Mouse (Mus musculus): ENCODE results near the gene Actg2. TPM values are rescaled to one million over a fixed set of nuclear protein-coding genes. Genes with fewer than 3 reads are reported as not detected.

Actg2 gene
- total RNA-seq, 1 experiment from 2014 or later, result not detected

DNA sequence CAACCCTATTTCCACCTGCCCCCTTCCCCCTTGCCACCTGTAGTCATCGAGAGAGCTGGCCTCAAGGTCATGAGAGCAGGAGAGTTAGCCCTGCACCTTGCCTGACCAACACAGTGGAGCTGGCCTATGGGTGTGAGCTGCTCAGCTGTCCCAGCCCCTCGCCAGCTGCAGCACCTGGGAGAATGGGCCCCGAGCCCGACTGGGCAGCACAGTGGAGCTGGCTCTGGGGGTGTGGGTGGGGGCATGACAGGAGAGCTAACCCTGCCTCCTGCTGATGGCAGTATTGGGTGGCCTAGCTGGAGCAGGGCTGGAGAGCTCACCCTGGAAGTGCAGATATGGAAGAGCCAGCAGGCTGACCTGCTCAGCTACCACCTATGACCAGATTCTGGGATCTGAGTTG lies 48.8 kb downstream of the Actg2 start:
- ATAC-seq (replicated peaks; ENCODE audit: insufficient number of reproducible peaks, low FRiP score, low TSS enrichment, poor library complexity, severe bottlenecking), result no peak

DNA sequence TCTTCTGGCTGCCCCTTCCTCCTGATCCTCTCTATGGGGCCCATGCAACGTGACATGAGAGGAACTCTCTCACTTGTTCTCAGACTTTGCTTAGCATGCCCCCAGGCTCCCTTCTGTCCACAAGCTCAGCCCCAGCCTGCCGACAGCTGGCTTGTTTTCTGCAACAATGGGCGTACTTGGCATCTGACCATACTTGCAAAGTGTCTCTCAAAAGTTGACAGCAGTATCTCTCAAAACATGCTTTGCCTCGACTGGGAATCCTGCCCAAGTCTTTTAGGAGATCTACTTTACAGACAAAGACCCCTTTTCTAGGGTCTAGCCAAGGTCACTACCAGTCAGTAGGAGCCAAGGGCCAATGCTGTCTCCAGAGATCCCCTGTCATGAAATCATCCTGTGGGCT lies 50.2 kb downstream of the Actg2 start:
- ATAC-seq (replicated peaks; ENCODE audit: insufficient number of reproducible peaks, low FRiP score, low TSS enrichment, poor library complexity, severe bottlenecking), result no peak

DNA sequence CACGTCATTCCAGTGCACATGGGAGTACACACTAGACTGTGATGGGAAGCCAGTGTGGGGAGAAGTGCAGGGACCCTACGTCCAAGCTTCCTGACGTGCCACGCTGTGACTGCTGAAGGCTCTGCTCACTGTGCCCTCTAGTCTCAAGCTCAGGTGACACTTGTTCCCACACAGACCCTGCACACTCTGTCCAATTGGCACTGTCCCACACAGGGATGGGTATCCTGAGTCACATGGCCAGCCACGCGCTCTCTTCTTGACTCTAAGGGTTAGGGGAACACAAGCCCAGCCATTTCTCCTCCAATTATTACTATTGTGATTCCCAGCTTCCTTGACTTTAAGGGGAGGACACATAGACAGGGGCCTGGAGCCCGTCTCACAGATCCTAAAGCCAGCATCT lies 52.3 kb downstream of the Actg2 start:
- no peak for ATAC-seq (replicated peaks; ENCODE audit: insufficient number of reproducible peaks, low FRiP score, low TSS enrichment, poor library complexity, severe bottlenecking)

DNA sequence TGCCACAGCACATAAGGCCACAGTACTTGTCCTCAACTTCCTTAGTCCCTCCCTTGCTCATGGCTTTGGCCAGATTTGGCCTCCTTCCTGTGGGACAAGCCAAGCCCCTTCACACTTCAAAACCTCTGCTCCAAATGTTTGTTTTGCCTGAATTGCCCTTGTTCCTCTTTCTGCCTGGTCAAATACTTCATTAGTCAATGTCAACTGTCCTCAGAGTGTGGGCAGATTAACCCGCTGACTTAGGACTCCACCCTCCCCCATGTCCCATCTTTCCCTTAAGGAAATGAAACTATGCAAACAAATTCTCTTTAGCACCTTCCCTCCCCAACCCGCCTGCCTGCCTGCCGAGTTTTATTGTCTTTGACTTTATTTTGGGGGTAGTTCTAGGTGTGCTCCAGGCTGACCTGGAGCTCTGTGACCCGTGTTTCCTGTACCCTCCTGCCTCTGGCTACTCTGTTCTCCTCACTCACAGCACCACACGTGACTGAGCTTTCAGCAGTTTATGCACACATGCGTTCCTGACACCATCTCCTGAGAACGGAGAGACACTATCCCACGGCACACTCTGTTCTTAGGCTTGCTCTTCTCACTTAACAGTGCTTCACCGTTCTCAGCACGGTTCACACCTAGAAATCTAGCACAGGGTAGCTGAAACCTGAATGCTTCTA lies 53.5 kb downstream of the Actg2 start:
- ATAC-seq (replicated peaks; ENCODE audit: insufficient number of reproducible peaks, low FRiP score, low TSS enrichment, poor library complexity, severe bottlenecking), result peak; percentile 86

DNA sequence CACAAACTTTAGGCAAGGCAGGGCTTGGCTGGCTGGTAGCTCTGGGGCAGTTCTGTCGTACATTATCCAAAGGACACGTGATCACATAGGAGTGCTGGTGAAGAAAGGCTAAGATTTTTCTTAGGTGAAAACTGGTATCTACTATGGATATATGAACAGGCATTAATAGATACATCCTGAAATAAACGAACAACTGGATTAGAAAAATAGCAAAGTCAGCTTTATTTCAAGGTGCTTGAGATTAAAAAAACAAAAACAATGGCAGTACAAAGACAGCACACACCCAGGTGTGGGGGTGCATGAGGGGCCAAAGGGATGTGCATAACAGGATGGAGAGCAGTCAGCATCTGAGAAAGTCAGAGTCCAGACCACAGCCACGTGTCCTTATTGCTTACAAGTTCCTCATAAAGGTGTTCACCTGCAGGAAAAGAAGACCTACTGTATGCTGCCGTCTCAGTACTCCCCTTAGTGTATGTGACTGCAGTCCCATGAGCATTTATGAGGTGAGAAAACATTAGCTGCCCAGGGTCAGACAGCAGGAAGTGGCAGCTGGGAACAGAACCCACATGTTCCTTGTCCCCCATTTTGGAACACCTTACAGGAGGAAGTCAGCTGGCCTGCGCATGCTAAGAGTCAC lies 55.9 kb downstream of the Actg2 start:
- ATAC-seq (replicated peaks; ENCODE audit: insufficient number of reproducible peaks, low FRiP score, low TSS enrichment, poor library complexity, severe bottlenecking), result no peak

DNA sequence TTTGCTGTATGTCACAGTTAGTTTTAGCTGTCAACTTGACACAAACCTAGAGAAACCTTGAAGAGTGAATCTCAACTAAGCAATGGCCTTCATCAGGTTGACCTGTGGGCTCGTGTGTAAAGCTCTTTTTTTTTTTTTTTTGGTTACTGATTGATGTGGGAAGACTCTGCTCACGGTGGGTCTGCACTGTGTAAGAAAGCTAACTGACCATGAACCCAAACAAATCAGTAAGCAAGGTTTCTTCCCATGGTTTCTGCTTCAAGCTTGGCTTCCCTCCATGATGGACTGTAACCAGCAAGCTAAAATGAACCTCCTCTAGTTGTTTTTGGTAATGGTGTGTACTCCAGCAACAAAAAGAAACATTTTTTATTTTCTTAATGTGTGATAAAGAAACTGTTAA lies 56.9 kb downstream of the Actg2 start:
- ATAC-seq (replicated peaks; ENCODE audit: insufficient number of reproducible peaks, low FRiP score, low TSS enrichment, poor library complexity, severe bottlenecking), result no peak

DNA sequence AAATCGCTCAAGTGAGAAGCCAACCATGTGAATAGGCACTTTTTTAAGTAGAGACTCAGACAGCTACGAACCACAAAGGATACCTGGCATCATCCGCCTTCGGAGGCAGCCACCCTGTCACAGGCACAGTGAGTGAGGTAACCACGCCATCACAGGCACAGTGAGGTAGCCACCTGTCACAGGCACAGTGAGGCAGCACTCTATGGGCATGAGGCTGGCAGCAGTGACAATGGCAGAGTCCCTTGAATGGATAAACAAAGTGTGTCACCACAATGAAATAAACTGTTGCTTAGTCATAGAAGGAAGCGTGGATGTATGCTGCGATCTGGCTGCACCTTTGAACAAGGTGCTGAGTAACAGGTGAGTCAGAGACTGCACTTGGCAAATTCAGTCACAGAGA lies 57.4 kb downstream of the Actg2 start:
- ATAC-seq (replicated peaks; ENCODE audit: insufficient number of reproducible peaks, low FRiP score, low TSS enrichment, poor library complexity, severe bottlenecking), result no peak

DNA sequence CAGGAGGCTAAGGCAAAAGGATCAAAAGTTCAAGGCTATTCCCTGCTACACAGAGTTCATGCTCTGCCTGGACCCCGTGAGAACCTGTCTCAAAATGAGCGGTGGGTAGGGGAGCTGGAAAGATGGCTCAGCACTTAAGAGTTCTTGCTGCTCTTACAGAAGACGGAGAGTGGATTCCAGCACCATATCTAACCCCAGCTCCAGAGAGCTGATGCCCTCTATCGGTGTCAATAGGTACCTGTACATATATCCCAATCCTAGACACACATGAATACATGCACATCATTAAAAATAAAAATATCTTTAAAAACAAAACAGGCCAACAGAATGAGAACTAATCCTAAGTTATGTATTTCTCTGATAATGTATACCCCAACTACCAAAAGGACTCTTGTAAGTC lies 57.8 kb downstream of the Actg2 start:
- no peak for ATAC-seq (replicated peaks; ENCODE audit: insufficient number of reproducible peaks, low FRiP score, low TSS enrichment, poor library complexity, severe bottlenecking)

DNA sequence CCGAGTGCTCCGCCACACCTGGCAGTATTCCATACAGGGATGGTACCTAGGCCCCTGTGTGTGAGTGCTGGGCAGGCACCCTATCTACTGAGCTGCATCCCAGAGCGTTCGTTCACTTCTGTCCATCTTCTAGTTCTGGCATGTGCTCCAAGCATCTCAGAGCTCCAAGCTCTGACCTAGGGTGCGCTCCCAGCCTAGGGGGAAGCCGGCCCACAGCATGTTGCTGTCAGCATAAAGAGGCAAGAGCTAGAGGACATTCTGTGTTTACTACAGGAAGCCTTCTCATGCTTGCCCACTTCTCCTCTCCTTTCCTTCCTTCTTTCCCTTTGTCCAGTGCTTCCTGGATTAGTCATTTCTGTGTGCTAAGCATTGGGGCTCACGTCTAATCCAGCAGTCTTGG lies 60.6 kb downstream of the Actg2 start:
- no peak for ATAC-seq (replicated peaks; ENCODE audit: insufficient number of reproducible peaks, low FRiP score, low TSS enrichment, poor library complexity, severe bottlenecking)

DNA sequence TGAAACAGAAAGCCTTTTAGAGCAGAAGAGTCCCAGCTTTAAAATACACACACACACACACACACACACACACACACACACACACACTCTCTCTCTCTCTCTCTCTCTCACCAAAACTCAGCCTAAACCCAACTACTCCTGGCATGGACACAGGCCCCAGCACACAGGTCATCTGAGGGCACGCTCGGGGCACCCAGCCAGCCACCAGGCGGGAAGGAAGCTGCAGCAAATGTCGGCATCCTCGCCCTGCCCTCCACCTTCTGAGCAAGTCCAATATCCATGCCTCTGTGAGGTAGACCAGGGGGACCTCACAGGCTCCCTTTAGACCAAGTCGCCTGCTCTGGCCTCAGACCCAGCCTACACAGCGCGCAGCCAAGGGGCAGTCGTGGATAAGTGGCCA lies 62.8 kb downstream of the Actg2 start:
- no peak for ATAC-seq (replicated peaks; ENCODE audit: insufficient number of reproducible peaks, low FRiP score, low TSS enrichment, poor library complexity, severe bottlenecking)

DNA sequence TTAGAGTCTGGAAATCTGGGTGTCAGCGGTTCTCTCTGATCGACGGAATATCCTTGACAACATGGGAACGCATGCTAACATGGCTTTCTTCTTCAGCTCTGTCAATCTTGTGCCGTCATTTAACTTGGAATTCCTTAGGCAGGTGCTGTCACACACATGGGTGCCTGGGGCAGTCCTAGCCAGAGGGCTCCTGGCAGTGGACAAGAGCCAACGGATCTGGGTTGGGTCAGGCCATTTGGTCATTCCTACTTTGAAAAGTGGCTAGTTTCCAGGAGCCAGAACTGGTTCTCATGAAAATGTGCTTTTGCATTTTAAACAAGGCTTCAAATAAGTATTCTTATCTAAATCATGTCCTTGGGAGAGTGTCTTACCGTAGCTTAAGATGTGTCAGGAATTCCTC lies 64.3 kb downstream of the Actg2 start:
- no peak for ATAC-seq (replicated peaks; ENCODE audit: insufficient number of reproducible peaks, low FRiP score, low TSS enrichment, poor library complexity, severe bottlenecking)

DNA sequence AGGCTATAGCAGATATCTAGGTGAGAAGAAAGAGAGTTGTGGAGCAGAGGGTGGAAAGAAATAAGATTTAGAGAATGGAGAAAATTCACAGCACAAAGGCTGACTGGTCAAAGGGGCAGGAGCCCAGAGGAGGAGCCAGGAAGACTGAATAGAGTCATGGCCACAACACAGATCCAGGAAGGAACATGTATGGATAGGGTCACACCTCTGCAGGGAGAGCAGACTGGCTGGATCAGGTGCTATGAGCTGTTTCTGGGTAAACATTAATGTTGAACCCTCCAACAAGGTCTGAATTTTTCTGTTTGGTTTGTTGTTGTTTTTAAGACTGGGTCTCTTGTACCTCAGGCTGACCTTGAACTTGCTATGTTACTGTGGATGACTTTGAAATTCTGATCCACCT lies 72.1 kb downstream of the Actg2 start:
- no peak for ATAC-seq (replicated peaks; ENCODE audit: insufficient number of reproducible peaks, low FRiP score, low TSS enrichment, poor library complexity, severe bottlenecking)

Other genes starting within 250 kb of the Actg2 start
- 25.6 to 40.2 TPM (median 28.5 TPM) in 3 replicates for gene Mthfd2, start 210.4 kb downstream of the Actg2 start, total RNA-seq (2017)
- gene Mob1a, start 210.2 kb downstream of the Actg2 start, total RNA-seq (2017), result 300 to 314 TPM (median 304 TPM) in 3 replicates
- gene Bola3, start 187.1 kb downstream of the Actg2 start, total RNA-seq (2017), result 13.0 to 48.5 TPM (median 38.5 TPM) in 3 replicates
- gene Tet3, start 77.2 kb downstream of the Actg2 start, total RNA-seq (2017), result 11.6 to 26.4 TPM (median 11.9 TPM) in 3 replicates
- 32.4 to 79.2 TPM (median 44.1 TPM) in 3 replicates for gene Dguok, start 29.3 kb downstream of the Actg2 start, total RNA-seq (2017)
- 3.2 to 19.3 TPM (median 3.9 TPM) in 3 replicates for gene Stambp, start 36.5 kb upstream of the Actg2 start, total RNA-seq (2017)
- not detected in 3 replicates for gene Clec4f, start 119.9 kb upstream of the Actg2 start, total RNA-seq (2017)
- not detected in 3 replicates for gene Cd207, start 141.6 kb upstream of the Actg2 start, total RNA-seq (2017)
- gene Vax2, start 175.0 kb upstream of the Actg2 start, total RNA-seq (2017), result not detected in 3 replicates
- not detected in 3 replicates for gene Atp6v1b1, start 206.7 kb upstream of the Actg2 start, total RNA-seq (2017)
- gene Ankrd53, start 226.4 kb upstream of the Actg2 start, total RNA-seq (2017), result not detected in 3 replicates
- gene Tex261, start 239.5 kb upstream of the Actg2 start, total RNA-seq (2017), result 28.5 to 36.4 TPM (median 35.7 TPM) in 3 replicates

Data from monocyte, adult 5-6 weeks (primary cell).